Mouse (Mus musculus): Measurements from ENCODE around the gene Dennd1b. TPM values are rescaled to one million over a fixed set of nuclear protein-coding genes. Genes with fewer than 3 reads are reported as not detected.

Gene Dennd1b
- polyA plus RNA-seq, 1 experiment from 2014 or later: 5.3 TPM

- WGBS: 79% methylated on average over 3 of the region's 3 CpGs
Measured at GRCm38 (mm10) chr1:138958863-138959262, 4.4 kb upstream of the Dennd1b start.

GRCm38 (mm10) chr1:138959903-138960483 is 3.2 kb upstream of the Dennd1b start:
- no peak for ATAC-seq
- Histone ChIP-seq H3K9ac (ENCODE audit: low read depth, low read length) (no peak overlapping the region), H3K9me3 (ENCODE audit: control insufficient read depth, low read length) (no peaks in the 10 kb centered on the region), H3K27me3 (replicated peaks; ENCODE audit: control insufficient read depth, insufficient read depth, low read length) (no peaks in the 10 kb centered on the region), H3K4me2 (ENCODE audit: low read depth, low read length) (no peak overlapping the region), H3K4me1 (ENCODE audit: control insufficient read depth, insufficient read depth, low read length) (peaks cover 5% of the 10 kb centered on the region; the same call in 1 of the 2 replicates), H3K27ac (ENCODE audit: low read length) (no peak overlapping the region), H3K4me3 (ENCODE audit: low read length) (no peak overlapping the region), H3K36me3 (ENCODE audit: control insufficient read depth, insufficient read depth, low read length) (no peaks in the 10 kb centered on the region)
- WGBS: 58% methylated on average over 4 of the region's 4 CpGs

More at GRCm38 (mm10) chr1:138958863-138959262, 4.4 kb upstream of the Dennd1b start:
- H3K4me3 ChIP-seq (ENCODE audit: low read length): no peak overlapping the region
- H3K4me2 ChIP-seq (ENCODE audit: low read depth, low read length): no peak overlapping the region
- H3K9ac ChIP-seq (ENCODE audit: low read depth, low read length): no peak overlapping the region
- H3K27me3 ChIP-seq (replicated peaks; ENCODE audit: control insufficient read depth, insufficient read depth, low read length): no peaks in the 10 kb centered on the region
- peaks cover 5% of the 10 kb centered on the region; the same call in 1 of the 2 replicates for H3K4me1 ChIP-seq (ENCODE audit: control insufficient read depth, insufficient read depth, low read length)
- H3K36me3 ChIP-seq (ENCODE audit: control insufficient read depth, insufficient read depth, low read length): no peaks in the 10 kb centered on the region
- no peak overlapping the region for H3K27ac ChIP-seq (ENCODE audit: low read length)
- ATAC-seq: no peak
- no peaks in the 10 kb centered on the region for H3K9me3 ChIP-seq (ENCODE audit: control insufficient read depth, low read length)

GRCm38 (mm10) chr1:138962266-138963101 is 751 bp upstream of the Dennd1b start:
- ATAC-seq: no peak
- H3K9ac ChIP-seq (ENCODE audit: low read depth, low read length): peak overlapping the region; percentile 95
- WGBS: 42% methylated on average over 9 of the region's 9 CpGs

GRCm38 (mm10) chr1:138963868-138964458 is 728 bp downstream of the Dennd1b start:
- ATAC-seq: peak; percentile 82
- peak overlapping the region; percentile 80 for H3K4me3 ChIP-seq (ENCODE audit: low read length)
- under 1% methylated on average over 42 of the region's 50 CpGs for WGBS

More at GRCm38 (mm10) chr1:138962266-138963101, 751 bp upstream of the Dennd1b start:
- H3K9me3 ChIP-seq (ENCODE audit: control insufficient read depth, low read length): no peaks in the 10 kb centered on the region
- H3K4me3 ChIP-seq (ENCODE audit: low read length): peak overlapping the region; percentile 80
- H3K36me3 ChIP-seq (ENCODE audit: control insufficient read depth, insufficient read depth, low read length): no peaks in the 10 kb centered on the region
- H3K27ac ChIP-seq (ENCODE audit: low read length): peak overlapping the region; percentile 94
- no peaks in the 10 kb centered on the region for H3K27me3 ChIP-seq (replicated peaks; ENCODE audit: control insufficient read depth, insufficient read depth, low read length)
- H3K4me1 ChIP-seq (ENCODE audit: control insufficient read depth, insufficient read depth, low read length): peaks cover 14% of the 10 kb centered on the region; the same call in 1 of the 2 replicates
- peak overlapping the region; percentile 86 for H3K4me2 ChIP-seq (ENCODE audit: low read depth, low read length)

GRCm38 (mm10) chr1:138965069-138965468 is 1.8 kb downstream of the Dennd1b start:
- no peak for ATAC-seq
- peaks cover 18% of the 10 kb centered on the region; the same call in 1 of the 2 replicates for H3K4me1 ChIP-seq (ENCODE audit: control insufficient read depth, insufficient read depth, low read length)
- no peaks in the 10 kb centered on the region for H3K36me3 ChIP-seq (ENCODE audit: control insufficient read depth, insufficient read depth, low read length)
- H3K4me3 ChIP-seq (ENCODE audit: low read length): no peak overlapping the region
- no peaks in the 10 kb centered on the region for H3K27me3 ChIP-seq (replicated peaks; ENCODE audit: control insufficient read depth, insufficient read depth, low read length)
- H3K9me3 ChIP-seq (ENCODE audit: control insufficient read depth, low read length): no peaks in the 10 kb centered on the region
- no peak overlapping the region for H3K9ac ChIP-seq (ENCODE audit: low read depth, low read length)
- 0 out of 2 replicates have a peak overlapping the region, but pooled peaks have one; percentile 16 for H3K4me2 ChIP-seq (ENCODE audit: low read depth, low read length)
- 0 out of 2 replicates have a peak overlapping the region, but pooled peaks have one; percentile 16 for H3K27ac ChIP-seq (ENCODE audit: low read length)

More at GRCm38 (mm10) chr1:138963868-138964458, 728 bp downstream of the Dennd1b start:
- H3K4me2 ChIP-seq (ENCODE audit: low read depth, low read length): peak overlapping the region; percentile 86
- no peaks in the 10 kb centered on the region for H3K27me3 ChIP-seq (replicated peaks; ENCODE audit: control insufficient read depth, insufficient read depth, low read length)
- H3K9me3 ChIP-seq (ENCODE audit: control insufficient read depth, low read length): no peaks in the 10 kb centered on the region
- peak overlapping the region; percentile 94 for H3K27ac ChIP-seq (ENCODE audit: low read length)
- H3K9ac ChIP-seq (ENCODE audit: low read depth, low read length): peak overlapping the region; percentile 95
- peaks cover 18% of the 10 kb centered on the region; the same call in 1 of the 2 replicates for H3K4me1 ChIP-seq (ENCODE audit: control insufficient read depth, insufficient read depth, low read length)
- no peaks in the 10 kb centered on the region for H3K36me3 ChIP-seq (ENCODE audit: control insufficient read depth, insufficient read depth, low read length)

- Histone ChIP-seq H3K27ac (ENCODE audit: low read length) (0 out of 2 replicates have a peak overlapping the region, but pooled peaks have one; percentile 16), H3K4me2 (ENCODE audit: low read depth, low read length) (no peak overlapping the region), H3K4me3 (ENCODE audit: low read length) (no peak overlapping the region), H3K9me3 (ENCODE audit: control insufficient read depth, low read length) (no peaks in the 10 kb centered on the region), H3K36me3 (ENCODE audit: control insufficient read depth, insufficient read depth, low read length) (no peaks in the 10 kb centered on the region), H3K4me1 (ENCODE audit: control insufficient read depth, insufficient read depth, low read length) (peaks cover 18% of the 10 kb centered on the region; the same call in 1 of the 2 replicates), H3K9ac (ENCODE audit: low read depth, low read length) (no peak overlapping the region), H3K27me3 (replicated peaks; ENCODE audit: control insufficient read depth, insufficient read depth, low read length) (no peaks in the 10 kb centered on the region)
- 79% methylated on average over 2 of the region's 2 CpGs for WGBS
- no peak for ATAC-seq
Measured at GRCm38 (mm10) chr1:138965511-138965910, 2.3 kb downstream of the Dennd1b start.

GRCm38 (mm10) chr1:138967450-138967849 is 4.2 kb downstream of the Dennd1b start:
- H3K4me2 ChIP-seq (ENCODE audit: low read depth, low read length): no peak overlapping the region
- H3K9me3 ChIP-seq (ENCODE audit: control insufficient read depth, low read length): no peaks in the 10 kb centered on the region
- H3K36me3 ChIP-seq (ENCODE audit: control insufficient read depth, insufficient read depth, low read length): no peaks in the 10 kb centered on the region
- no peak overlapping the region for H3K4me3 ChIP-seq (ENCODE audit: low read length)
- no peaks in the 10 kb centered on the region for H3K27me3 ChIP-seq (replicated peaks; ENCODE audit: control insufficient read depth, insufficient read depth, low read length)
- no peak overlapping the region for H3K9ac ChIP-seq (ENCODE audit: low read depth, low read length)
- no peak for ATAC-seq
- H3K4me1 ChIP-seq (ENCODE audit: control insufficient read depth, insufficient read depth, low read length): peaks cover 18% of the 10 kb centered on the region; the same call in 1 of the 2 replicates
- WGBS: 61% methylated on average over 7 of the region's 7 CpGs
- peak overlapping the region; percentile 40; the same call in 1 of the 2 replicates for H3K27ac ChIP-seq (ENCODE audit: low read length)

- Histone ChIP-seq H3K4me3 (ENCODE audit: low read length) (no peak overlapping the region), H3K9me3 (ENCODE audit: control insufficient read depth, low read length) (no peaks in the 10 kb centered on the region), H3K27me3 (replicated peaks; ENCODE audit: control insufficient read depth, insufficient read depth, low read length) (no peaks in the 10 kb centered on the region), H3K4me1 (ENCODE audit: control insufficient read depth, insufficient read depth, low read length) (peaks cover 16% of the 10 kb centered on the region), H3K36me3 (ENCODE audit: control insufficient read depth, insufficient read depth, low read length) (no peaks in the 10 kb centered on the region), H3K27ac (ENCODE audit: low read length) (no peak overlapping the region), H3K4me2 (ENCODE audit: low read depth, low read length) (no peak overlapping the region), H3K9ac (ENCODE audit: low read depth, low read length) (no peak overlapping the region)
- WGBS: 78% methylated on average over 4 of the region's 4 CpGs
- no peak for ATAC-seq
Measured at GRCm38 (mm10) chr1:138970053-138970452, 6.8 kb downstream of the Dennd1b start.
